Mouse (Mus musculus) kidney, adult 2 months (tissue): Measurements from ENCODE around the gene Fam222b. TPM values are rescaled to one million over a fixed set of nuclear protein-coding genes. Genes with fewer than 3 reads are reported as not detected.

Experiments
- DNase-seq: peaks from one replicate; pipeline ENCODE4 v3.0.0; 2021
- H3K27ac ChIP-seq: fragments of 200-500 bp; 2 replicates; pipeline ENCODE4 v1.5.1; 2012; ENCODE audit warnings: low read depth, low read length, control low read depth, inconsistent platforms; ENCODE audit not compliant: insufficient read depth
- H3K27me3 ChIP-seq: fragments of 200-500 bp; replicated peaks from 2 replicates; pipeline ENCODE4 v1.6.1; 2012; ENCODE audit warnings: mild to moderate bottlenecking, moderate library complexity, low read length, inconsistent platforms; ENCODE audit not compliant: control insufficient read depth, insufficient read depth
- H3K36me3 ChIP-seq: fragments of 200-500 bp; 2 replicates; pipeline ENCODE4 v1.6.1; 2012; ENCODE audit warnings: mild to moderate bottlenecking, moderate library complexity, low read length, inconsistent platforms; ENCODE audit not compliant: control insufficient read depth, insufficient read depth
- H3K4me1 ChIP-seq: fragments of 200-500 bp; 2 replicates; pipeline ENCODE4 v1.6.1; 2011; ENCODE audit warnings: low read length; ENCODE audit not compliant: control insufficient read depth, insufficient read depth
- H3K4me3 ChIP-seq: fragments of 200-500 bp; 2 replicates; pipeline ENCODE4 v1.5.1; 2011; ENCODE audit warnings: mild to moderate bottlenecking, low read depth, low read length, control low read depth; ENCODE audit not compliant: insufficient read depth
- CTCF ChIP-seq: fragments of 200-500 bp; conservative IDR thresholded peaks from 2 replicates; pipeline ENCODE4 v1.5.1; 2011; ENCODE audit warnings: low read depth, mild to moderate bottlenecking, control low read depth, low read length, moderate library complexity, mixed read lengths; ENCODE audit not compliant: insufficient read depth, insufficient read length
- POLR2A ChIP-seq: fragments of 200-500 bp; IDR thresholded peaks from one replicate; pipeline ENCODE4 v1.6.1; 2011; ENCODE audit warnings: low read depth, low read length, control low read depth
- WGBS: fragments of 180-500 bp; shearing (Covaris S2); methylation state at CpG from one replicate; pipeline ENCODE4 v1.1.7; 2018; 5-methylcytosine and 5-hydroxymethylcytosine counted together
- polyA plus RNA-seq: library from polyadenylated mRNA; depleted of rRNA; stranded (reverse); fragments of >200 nt; gene quantifications from 2 replicates; pipeline ENCODE4 v1.2.3, GENCODE M21; 2012

The Fam222b gene
- polyA plus RNA-seq, 1 experiment, result 13.4 TPM

GRCm38 (mm10) chr11:78073577-78074276, 20.7 kb upstream of the Fam222b start:
- no peaks in the 10 kb centered on the region; the same call in 1 of the 2 replicates for H3K36me3 ChIP-seq
- no peaks in the 10 kb centered on the region for H3K4me1 ChIP-seq
- DNase-seq, result no peak
- WGBS, result 97% methylated on average over 9 of the region's 9 CpGs
- no peaks in the 10 kb centered on the region for H3K27me3 ChIP-seq
- no peak overlapping the region for H3K27ac ChIP-seq
- TF ChIP-seq CTCF (no peak), POLR2A (no peak)
- H3K4me3 ChIP-seq, result no peak overlapping the region

- Histone ChIP-seq H3K36me3 (no peaks in the 10 kb centered on the region; the same call in 1 of the 2 replicates), H3K4me1 (no peaks in the 10 kb centered on the region), H3K27me3 (no peaks in the 10 kb centered on the region), H3K4me3 (no peak overlapping the region), H3K27ac (no peak overlapping the region)
- 90% methylated on average over 2 of the region's 2 CpGs for WGBS
- DNase-seq, result no peak
- TF ChIP-seq POLR2A (no peak), CTCF (no peak)
These were observed 20.2 kb upstream of the Fam222b start for GRCm38 (mm10) chr11:78074277-78074652.

GRCm38 (mm10) chr11:78074666-78075065, 19.8 kb upstream of the Fam222b start:
- Histone ChIP-seq H3K4me1 (no peaks in the 10 kb centered on the region), H3K27me3 (no peaks in the 10 kb centered on the region), H3K36me3 (no peaks in the 10 kb centered on the region; the same call in 1 of the 2 replicates), H3K4me3 (no peak overlapping the region), H3K27ac (no peak overlapping the region)
- 87% methylated on average over 4 of the region's 4 CpGs for WGBS
- no peak for DNase-seq
- TF ChIP-seq POLR2A (no peak), CTCF (no peak)

- Histone ChIP-seq H3K36me3 (no peaks in the 10 kb centered on the region; the same call in 1 of the 2 replicates), H3K27ac (peak within 1 kb of the TSS; percentile 58; the same call in 1 of the 2 replicates)
- 2% methylated on average over 42 of the region's 42 CpGs for WGBS
These were observed 14.2 kb upstream of the Fam222b start, which contains the start of gene Eral1 for GRCm38 (mm10) chr11:78079961-78080921. Eral1 (minus strand) TSS chr11:78080383.

GRCm38 (mm10) chr11:78083595-78083994, 10.9 kb upstream of the Fam222b start:
- no peak overlapping the region for H3K27ac ChIP-seq
- TF ChIP-seq CTCF (no peak), POLR2A (no peak)
- H3K4me3 ChIP-seq, result no peak overlapping the region
- no peaks in the 10 kb centered on the region for H3K27me3 ChIP-seq
- 55% methylated on average over 1 of the region's 1 CpGs for WGBS
- H3K36me3 ChIP-seq, result no peaks in the 10 kb centered on the region
- H3K4me1 ChIP-seq, result no peaks in the 10 kb centered on the region; the same call in 1 of the 2 replicates
- no peak for DNase-seq

More at GRCm38 (mm10) chr11:78079961-78080921, 14.2 kb upstream of the Fam222b start, which contains the start of gene Eral1:
- DNase-seq, result peak; percentile 92
- Histone ChIP-seq H3K27me3 (no peaks in the 10 kb centered on the region), H3K4me1 (no peaks in the 10 kb centered on the region; the same call in 1 of the 2 replicates), H3K4me3 (peak within 1 kb of the TSS; percentile 82)
- TF ChIP-seq CTCF, result no peak
- TF ChIP-seq POLR2A, result peak; percentile 51

- Histone ChIP-seq H3K36me3 (no peaks in the 10 kb centered on the region), H3K4me1 (no peaks in the 10 kb centered on the region), H3K27me3 (no peaks in the 10 kb centered on the region), H3K27ac (no peak overlapping the region), H3K4me3 (no peak overlapping the region)
- no peak for DNase-seq
- no peak for TF ChIP-seq CTCF
- TF ChIP-seq POLR2A, result no peak
- 77% methylated on average over 4 of the region's 4 CpGs for WGBS
These were observed 7.5 kb upstream of the Fam222b start for GRCm38 (mm10) chr11:78086925-78087479.

- Histone ChIP-seq H3K27me3 (no peaks in the 10 kb centered on the region), H3K4me1 (no peaks in the 10 kb centered on the region), H3K36me3 (no peaks in the 10 kb centered on the region), H3K27ac (no peak overlapping the region), H3K4me3 (no peak overlapping the region)
- DNase-seq, result no peak
- TF ChIP-seq POLR2A (no peak), CTCF (no peak)
- WGBS, result 70% methylated on average over 5 of the region's 5 CpGs
These were observed 6.6 kb upstream of the Fam222b start for GRCm38 (mm10) chr11:78087756-78088281.
